Mouse (Mus musculus) hindbrain, embryonic 15.5 days (tissue): ENCODE data around the gene Theg. TPM values are rescaled to one million over a fixed set of nuclear protein-coding genes. Genes with fewer than 3 reads are reported as not detected.

ENCODE experiments used
- ATAC-seq: fragments of 200-750 bp; cut with Nextera tagmentation; 2 replicates; pipeline ENCODE4 v1.8.0; 2017; ENCODE audit warnings: low read depth, moderate number of reproducible peaks, moderate TSS enrichment; ENCODE audit not compliant: low FRiP score
- H3K27ac ChIP-seq: fragments of 300-500 bp; sonication (generic); replicated peaks from 2 replicates; pipeline ENCODE4 v1.5.1; 2015; ENCODE audit warnings: mild to moderate bottlenecking, inconsistent platforms
- H3K27me3 ChIP-seq: fragments of 300-500 bp; sonication (generic); 2 replicates; pipeline ENCODE4 v1.6.1; 2015; ENCODE audit warnings: control low read depth, inconsistent platforms
- H3K36me3 ChIP-seq: fragments of 300-500 bp; sonication (generic); 2 replicates; pipeline ENCODE4 v1.6.1; 2015; ENCODE audit warnings: control low read depth, inconsistent platforms
- H3K4me1 ChIP-seq: fragments of 300-500 bp; sonication (generic); replicated peaks from 2 replicates; pipeline ENCODE4 v1.6.1; 2015; ENCODE audit warnings: control low read depth, inconsistent platforms
- H3K4me2 ChIP-seq: fragments of 300-500 bp; sonication (generic); 2 replicates; pipeline ENCODE4 v1.6.1; 2015; ENCODE audit warnings: moderate library complexity, mild to moderate bottlenecking, inconsistent platforms
- H3K4me3 ChIP-seq: fragments of 300-500 bp; sonication (generic); 2 replicates; pipeline ENCODE4 v1.5.1; 2015; ENCODE audit warnings: mild to moderate bottlenecking, inconsistent platforms
- H3K9ac ChIP-seq: fragments of 300-500 bp; sonication (generic); 2 replicates; pipeline ENCODE4 v1.6.1; 2015; ENCODE audit warnings: inconsistent platforms
- H3K9me3 ChIP-seq: fragments of 300-500 bp; sonication (generic); 2 replicates; pipeline ENCODE4 v1.6.1; 2016; ENCODE audit warnings: control low read depth, inconsistent platforms
- WGBS: fragments of 180-500 bp; shearing (Covaris S2); methylation state at CpG from one replicate; pipeline ENCODE4 v1.1.7; 2015; 5-methylcytosine and 5-hydroxymethylcytosine counted together
- microRNA-seq: library from miRNA; unstranded; fragments of <30 nt; microRNA quantifications from one replicate; pipeline ENCODE4, GENCODE M21; 2016
- polyA plus RNA-seq: library from polyadenylated mRNA; unstranded; fragments of >200 nt; fragmentation: Nextera tagmentation; extraction: Ambion mirVana; gene quantifications from 2 replicates; pipeline ENCODE4 v1.2.1, GENCODE M21; 2015

Gene Theg
- polyA plus RNA-seq, 1 experiment from 2014 or later = not detected

- Histone ChIP-seq H3K9ac (no peak overlapping the region), H3K36me3 (no peaks in the 10 kb centered on the region), H3K9me3 (no peaks in the 10 kb centered on the region), H3K27ac (no peak overlapping the region), H3K4me3 (no peak overlapping the region), H3K27me3 (no peaks in the 10 kb centered on the region), H3K4me1 (peaks cover 12% of the 10 kb centered on the region), H3K4me2 (no peak overlapping the region)
- WGBS = 92% methylated on average over 3 of the region's 3 CpGs
- no peak for ATAC-seq
Measured at GRCm38 (mm10) chr10:79531593-79531992, 55.5 kb downstream of the Theg start.

- Histone ChIP-seq H3K36me3 (no peaks in the 10 kb centered on the region), H3K4me1 (peaks cover 12% of the 10 kb centered on the region), H3K9ac (no peak overlapping the region), H3K27ac (no peak overlapping the region), H3K4me2 (no peak overlapping the region), H3K9me3 (no peaks in the 10 kb centered on the region), H3K27me3 (no peaks in the 10 kb centered on the region), H3K4me3 (no peak overlapping the region)
- ATAC-seq = no peak
- WGBS = 95% methylated on average over 13 of the region's 13 CpGs
Measured at GRCm38 (mm10) chr10:79530721-79531120, 56.4 kb downstream of the Theg start.

DNA sequence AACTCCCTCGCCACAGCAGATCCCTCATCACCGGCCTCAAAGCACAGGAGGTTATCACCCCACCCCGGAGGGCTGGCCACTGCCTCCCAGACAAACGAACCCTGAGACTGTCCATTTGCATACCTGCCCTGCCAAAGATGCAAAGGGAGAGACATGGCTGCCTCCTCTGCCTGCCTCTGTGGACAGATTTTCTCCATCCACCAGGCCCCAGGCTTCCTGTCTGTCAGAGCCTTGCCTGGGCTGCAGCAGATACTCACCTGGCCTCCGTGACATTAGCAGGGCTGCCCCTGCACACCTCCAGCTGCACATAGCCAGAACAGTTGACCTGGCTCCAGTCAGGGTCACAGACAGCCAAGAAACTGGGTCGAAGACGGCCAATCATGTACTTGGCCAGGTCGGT is 56.9 kb downstream of the Theg start:
- no peak for ATAC-seq
- 72% methylated on average over 8 of the region's 8 CpGs for WGBS
- no peaks in the 10 kb centered on the region for H3K27me3 ChIP-seq
- H3K27ac ChIP-seq = no peak overlapping the region
- no peak overlapping the region for H3K4me3 ChIP-seq
- H3K4me2 ChIP-seq = no peak overlapping the region
- no peak overlapping the region for H3K9ac ChIP-seq
- H3K36me3 ChIP-seq = no peaks in the 10 kb centered on the region
- H3K4me1 ChIP-seq = peaks cover 12% of the 10 kb centered on the region
- no peaks in the 10 kb centered on the region for H3K9me3 ChIP-seq

DNA sequence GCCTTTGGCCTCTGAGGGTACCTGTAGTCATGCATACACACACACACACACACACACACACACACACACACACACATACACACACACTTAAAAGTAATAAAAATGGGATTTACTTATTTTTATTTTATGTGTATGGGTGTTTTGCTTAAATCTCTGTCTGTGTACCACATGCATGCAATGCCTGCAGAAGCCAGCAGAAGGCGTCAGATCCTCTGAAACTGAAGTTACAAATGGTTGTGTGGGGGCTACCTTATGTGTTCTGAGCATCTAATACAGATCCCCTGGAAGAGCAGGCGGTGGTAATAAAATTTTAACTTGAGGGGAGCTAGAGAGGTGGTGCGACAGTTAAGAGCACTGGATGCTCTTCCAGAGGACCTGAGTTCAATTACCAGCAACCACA is 59.0 kb downstream of the Theg start:
- Histone ChIP-seq H3K4me1 (peaks cover 3% of the 10 kb centered on the region), H3K4me3 (no peak overlapping the region), H3K4me2 (no peak overlapping the region), H3K9ac (no peak overlapping the region), H3K27ac (no peak overlapping the region), H3K9me3 (no peaks in the 10 kb centered on the region), H3K27me3 (no peaks in the 10 kb centered on the region), H3K36me3 (no peaks in the 10 kb centered on the region)
- 83% methylated on average over 3 of the region's 3 CpGs for WGBS
- ATAC-seq = no peak

GRCm38 (mm10) chr10:79527453-79527845 is 59.7 kb downstream of the Theg start:
- no peak overlapping the region for H3K4me3 ChIP-seq
- H3K9me3 ChIP-seq = no peaks in the 10 kb centered on the region
- H3K36me3 ChIP-seq = no peaks in the 10 kb centered on the region
- 88% methylated on average over 6 of the region's 6 CpGs for WGBS
- no peaks in the 10 kb centered on the region for H3K27me3 ChIP-seq
- no peaks in the 10 kb centered on the region for H3K4me1 ChIP-seq
- H3K4me2 ChIP-seq = no peak overlapping the region
- no peak for ATAC-seq
- no peak overlapping the region for H3K27ac ChIP-seq
- H3K9ac ChIP-seq = no peak overlapping the region

- no peaks in the 10 kb centered on the region for H3K27me3 ChIP-seq
- no peaks in the 10 kb centered on the region for H3K9me3 ChIP-seq
- WGBS = 89% methylated on average over 12 of the region's 12 CpGs
- H3K27ac ChIP-seq = no peak overlapping the region
- no peak overlapping the region for H3K4me3 ChIP-seq
- ATAC-seq = no peak
- no peaks in the 10 kb centered on the region for H3K36me3 ChIP-seq
- H3K4me2 ChIP-seq = no peak overlapping the region
- H3K9ac ChIP-seq = no peak overlapping the region
- no peaks in the 10 kb centered on the region for H3K4me1 ChIP-seq
Measured at GRCm38 (mm10) chr10:79526661-79527452, 60.3 kb downstream of the Theg start.

Small RNA genes within 50 kb of the gene (microRNA-seq; reads per million reads assigned to microRNA genes)
- not detected for gene Mir6909

Other genes with a start within 250 kb of the Theg start
- not detected in 2 replicates for gene Vmn2r82, start 230.8 kb downstream of the Theg start, polyA plus RNA-seq
- not detected in 2 replicates for gene Vmn2r83, start 118.6 kb downstream of the Theg start, polyA plus RNA-seq
- 17.7 and 21.9 TPM in 2 replicates for gene Plpp2, start 53.5 kb downstream of the Theg start, polyA plus RNA-seq
- 64.8 and 75.6 TPM in 2 replicates for gene Mier2, start 32.1 kb downstream of the Theg start, polyA plus RNA-seq
- 0.54 and 0.60 TPM in 2 replicates for gene C2cd4c, start 26.7 kb upstream of the Theg start, polyA plus RNA-seq
- 28.1 and 28.5 TPM in 2 replicates for gene Shc2, start 50.6 kb upstream of the Theg start, polyA plus RNA-seq
- 0.13 and 0.43 TPM in 2 replicates for gene Odf3l2, start 58.4 kb upstream of the Theg start, polyA plus RNA-seq
- gene Madcam1, start 77.2 kb upstream of the Theg start, polyA plus RNA-seq = 0.87 and 1.2 TPM in 2 replicates
- 102 and 107 TPM in 2 replicates for gene Tpgs1, start 82.0 kb upstream of the Theg start, polyA plus RNA-seq
- 82.4 and 91.7 TPM in 2 replicates for gene Cdc34, start 94.9 kb upstream of the Theg start, polyA plus RNA-seq
- gene Gzmm, start 101.7 kb upstream of the Theg start, polyA plus RNA-seq = 1.3 and 1.4 TPM in 2 replicates
- gene Bsg, start 117.2 kb upstream of the Theg start, polyA plus RNA-seq = 985 and 993 TPM in 2 replicates
- gene Hcn2, start 129.3 kb upstream of the Theg start, polyA plus RNA-seq = 2.6 and 2.8 TPM in 2 replicates
- gene Polrmt, start 159.2 kb upstream of the Theg start, polyA plus RNA-seq = 37.0 and 43.0 TPM in 2 replicates
- 2.2 and 2.4 TPM in 2 replicates for gene Fgf22, start 167.7 kb upstream of the Theg start, polyA plus RNA-seq
- 103 and 125 TPM in 2 replicates for gene Rnf126, start 179.6 kb upstream of the Theg start, polyA plus RNA-seq
- 2.3 and 2.5 TPM in 2 replicates for gene Fstl3, start 189.9 kb upstream of the Theg start, polyA plus RNA-seq
- gene Prss57, start 203.6 kb upstream of the Theg start, polyA plus RNA-seq = 0.27 and 0.28 TPM in 2 replicates
- gene Palm, start 206.2 kb upstream of the Theg start, polyA plus RNA-seq = 277 and 303 TPM in 2 replicates
- gene Misp, start 233.7 kb upstream of the Theg start, polyA plus RNA-seq = 0.49 and 0.92 TPM in 2 replicates